Mouse (Mus musculus) neural tube, embryonic 10.5 days (tissue): ENCODE measurements around the gene Cblc.

Experiments
- DNase-seq: peaks from one replicate; pipeline ENCODE4 v3.0.0-alpha.2; 2017; ENCODE audit warnings: low spot score; ENCODE audit errors: extremely low spot score

Cblc gene

DNA sequence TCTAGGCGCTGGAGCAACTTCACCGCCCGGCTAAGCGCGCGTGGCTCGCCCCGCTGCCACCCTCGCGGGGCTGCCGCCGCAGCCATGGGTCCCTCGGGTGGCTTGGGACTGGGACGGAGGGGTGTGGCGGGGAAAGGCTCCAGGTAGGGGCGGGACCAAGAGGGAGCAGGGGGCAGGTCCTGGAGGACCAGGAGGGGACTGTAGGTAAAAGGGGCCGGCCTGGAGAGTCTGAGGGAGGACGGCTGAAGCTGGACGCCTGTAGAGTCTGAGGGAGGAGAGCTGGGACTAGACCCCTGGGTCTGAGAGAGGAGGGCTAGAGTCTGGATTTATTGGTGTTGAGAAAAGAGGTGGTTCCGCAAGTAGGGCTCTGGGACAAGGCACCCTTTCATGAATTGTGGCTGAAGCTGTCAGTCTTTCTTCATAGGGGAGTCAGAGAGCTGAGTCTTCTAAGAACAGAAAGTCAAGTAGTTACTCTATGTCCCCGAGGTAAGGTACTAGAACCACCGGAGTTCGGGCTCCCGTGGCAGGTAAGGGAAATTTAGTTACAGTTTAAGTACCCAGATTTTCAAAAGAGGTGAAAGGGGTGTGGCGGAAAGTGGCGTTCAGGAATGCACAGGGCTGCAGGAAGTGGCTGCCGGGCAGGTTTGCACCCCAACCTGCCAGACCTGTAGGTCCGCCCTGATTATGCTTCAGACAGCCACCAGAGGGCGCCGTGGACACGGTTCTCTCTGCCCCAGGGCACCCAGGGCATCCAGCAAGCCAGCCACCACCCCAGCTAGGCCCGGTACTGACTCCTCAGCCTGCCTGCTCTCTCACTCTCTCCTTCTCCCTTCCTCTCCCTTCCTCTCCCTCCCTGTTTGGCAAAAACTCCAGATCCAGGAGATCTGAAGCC is at the start of gene Cblc:
TSS of gene Cblc (minus strand) at position 113 of the 892 bp plus-strand sequence.
- peak; percentile 65 for DNase-seq

DNA sequence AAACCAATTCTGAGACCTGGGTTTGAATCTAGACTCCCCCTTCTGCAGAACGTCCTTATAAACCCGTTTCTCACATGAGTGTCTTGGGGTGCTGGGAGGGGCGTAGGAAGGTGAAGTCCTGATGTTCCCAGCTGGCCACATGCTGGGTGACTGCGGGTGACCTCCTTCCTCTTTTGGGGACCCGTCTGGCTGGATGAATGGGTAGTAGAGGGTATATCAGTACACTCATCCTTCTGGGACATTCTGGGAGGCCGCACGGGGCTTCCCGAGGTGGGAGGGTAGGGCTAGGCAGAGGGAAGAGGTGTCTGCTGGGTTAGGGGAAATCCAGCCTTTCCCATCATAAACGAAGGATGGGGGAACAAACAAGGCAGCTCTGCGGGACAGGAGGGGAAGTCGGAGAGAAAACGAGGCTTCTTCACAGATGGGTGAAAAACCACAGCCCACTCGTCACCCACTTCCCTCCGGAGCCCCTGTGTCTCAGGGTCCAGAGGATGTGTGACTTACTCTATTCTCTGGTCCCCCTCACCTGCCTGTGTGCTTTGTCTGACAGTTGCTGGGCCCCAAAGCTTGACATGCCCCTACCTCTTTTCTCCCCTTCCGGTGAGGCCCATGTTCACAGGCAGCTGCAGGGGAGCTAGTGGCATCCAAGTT is 48.0 kb upstream of the Cblc start:
- DNase-seq, result no peak

DNA sequence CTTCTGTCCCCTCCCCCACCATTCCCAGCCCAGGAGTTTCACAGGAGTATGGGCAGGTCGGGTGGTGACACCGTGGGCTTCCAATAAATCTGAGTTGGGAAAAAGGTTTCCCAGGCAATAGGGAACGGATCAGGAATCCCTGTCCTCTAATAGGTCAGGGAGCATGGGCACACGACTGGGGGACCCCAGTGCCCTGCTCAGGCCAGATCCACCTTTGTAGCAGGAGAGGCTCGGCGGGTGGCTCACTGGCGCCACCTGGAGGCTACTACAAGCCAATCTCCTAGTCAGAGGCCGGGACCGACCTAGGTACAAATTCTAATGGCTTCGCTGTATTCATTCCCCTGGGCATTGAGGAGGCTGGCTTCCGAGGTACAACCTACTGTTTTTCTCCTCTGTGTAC is 47.0 kb upstream of the Cblc start:
- DNase-seq, result peak; percentile 72

- DNase-seq, result no peak
Measured at GRCm38 (mm10) chr7:19842885-19843504, 46.4 kb upstream of the Cblc start.

GRCm38 (mm10) chr7:19841686-19842413 is 45.2 kb upstream of the Cblc start:
- DNase-seq, result no peak

DNA sequence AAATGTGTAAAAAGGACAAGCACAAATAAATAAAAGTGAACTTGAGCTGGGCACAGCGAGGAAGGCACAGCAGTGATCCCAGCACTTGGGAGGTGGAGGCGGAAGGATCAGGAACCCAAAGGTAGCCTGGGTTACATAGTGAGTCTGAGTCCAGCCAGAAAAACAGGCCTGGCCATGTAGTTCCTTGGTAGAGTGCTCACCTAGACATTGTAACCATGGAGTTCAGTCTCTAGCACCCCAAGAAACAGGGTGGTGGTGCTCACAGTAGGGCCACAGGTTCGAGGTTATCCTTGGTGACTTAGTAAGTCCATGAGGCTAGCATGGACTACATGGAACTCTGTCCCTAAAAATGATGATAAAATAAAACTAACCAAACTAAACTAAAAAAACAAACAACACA is 44.3 kb upstream of the Cblc start:
- no peak for DNase-seq

- DNase-seq, result no peak
Measured at GRCm38 (mm10) chr7:19840371-19840770, 43.8 kb upstream of the Cblc start.

- no peak for DNase-seq
Measured at GRCm38 (mm10) chr7:19836843-19837242, 40.2 kb upstream of the Cblc start.

DNA sequence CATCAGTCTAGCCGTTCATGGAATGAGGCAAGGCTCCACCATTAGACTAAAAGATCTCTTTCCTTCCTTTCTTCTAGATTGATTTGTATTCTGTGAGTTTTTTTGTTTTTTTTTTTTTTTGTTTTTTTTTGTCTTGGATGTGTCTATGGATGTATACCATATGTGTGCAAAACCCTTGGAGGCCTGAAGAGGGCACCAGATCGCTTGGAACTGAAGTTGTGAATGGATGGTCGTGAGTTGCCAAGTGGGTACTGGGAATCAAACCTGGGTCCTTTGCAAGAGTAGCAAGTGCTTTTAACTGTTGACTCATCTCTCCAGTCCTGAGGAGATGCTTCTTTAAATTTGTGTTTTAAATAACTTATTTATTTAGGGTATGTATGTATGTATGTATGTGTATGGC is 37.4 kb upstream of the Cblc start:
- DNase-seq, result no peak

GRCm38 (mm10) chr7:19831837-19832236 is 35.2 kb upstream of the Cblc start:
- no peak for DNase-seq

DNA sequence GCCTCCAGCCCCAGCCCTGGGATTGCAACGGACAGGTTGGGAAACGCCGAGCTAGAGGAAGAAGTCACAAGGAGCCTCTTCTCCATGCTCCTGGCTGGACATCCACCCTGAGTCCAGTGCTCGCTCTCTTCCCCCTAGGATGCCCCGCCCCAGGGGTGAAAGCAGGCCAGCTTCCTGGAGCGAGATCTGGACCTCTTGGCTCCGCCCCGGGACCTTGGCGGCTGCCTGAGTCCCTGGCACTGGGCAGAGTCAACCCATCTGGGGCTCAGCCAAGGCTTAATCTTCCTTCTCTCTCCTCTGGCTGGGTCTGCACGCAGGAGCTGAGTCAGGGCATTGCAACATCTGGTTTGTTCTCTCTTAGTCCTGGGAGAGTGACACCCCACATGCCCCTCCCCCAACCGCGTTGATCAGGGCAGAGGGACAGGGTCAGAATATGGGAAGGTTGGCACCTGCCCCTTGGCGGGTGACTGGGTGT is 34.1 kb upstream of the Cblc start:
- DNase-seq, result no peak

- DNase-seq, result no peak
Measured at GRCm38 (mm10) chr7:19829694-19830093, 33.1 kb upstream of the Cblc start.

GRCm38 (mm10) chr7:19826756-19827155 is 30.1 kb upstream of the Cblc start:
- DNase-seq, result no peak

DNA sequence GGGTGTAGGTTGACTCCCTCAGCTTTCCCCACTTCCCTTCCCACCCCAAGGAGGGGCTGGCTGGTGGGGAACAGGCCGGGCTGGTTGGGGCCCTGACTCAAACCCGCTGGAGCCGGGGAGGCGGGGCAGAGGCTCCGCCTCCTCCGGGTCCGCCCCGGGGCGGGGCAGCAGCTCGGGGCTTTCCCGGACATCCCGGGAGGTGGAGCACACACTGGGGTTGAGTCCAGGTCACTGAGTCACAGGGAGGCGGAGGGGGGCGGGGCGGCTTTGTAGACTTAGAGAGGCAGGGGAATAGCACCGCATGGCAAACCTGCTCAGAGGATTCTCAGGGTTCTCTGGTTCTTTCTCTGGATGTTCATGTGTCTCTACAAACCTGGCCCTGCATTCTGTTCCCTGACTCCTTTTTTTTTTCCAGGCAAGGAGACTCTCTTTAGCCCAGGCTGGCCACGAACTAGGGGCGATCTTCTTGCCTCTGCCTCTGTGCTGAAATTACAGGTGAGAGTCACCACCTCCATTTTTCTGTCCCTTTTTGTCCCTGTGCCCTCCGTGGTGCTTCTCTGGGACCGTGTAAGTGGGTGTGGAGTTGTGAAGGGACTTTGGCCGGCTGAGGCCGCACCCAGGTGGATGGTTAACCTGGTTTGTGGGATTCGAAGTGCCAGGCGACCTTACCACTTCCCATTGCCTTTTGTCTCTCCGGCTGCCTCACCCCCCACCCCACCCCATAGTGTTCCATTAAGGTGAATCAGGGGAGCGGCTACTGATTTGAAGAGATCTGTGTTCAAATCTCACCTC is 27.8 kb upstream of the Cblc start:
- peak; percentile 75 for DNase-seq

- DNase-seq, result no peak
Measured at GRCm38 (mm10) chr7:19823256-19824181, 26.9 kb upstream of the Cblc start.

- peak; percentile 36 for DNase-seq
Measured at GRCm38 (mm10) chr7:19822604-19823058, 26.0 kb upstream of the Cblc start, which contains the start of gene Bcl3. Bcl3 (minus strand) TSS chr7:19822770.

GRCm38 (mm10) chr7:19822193-19822592 is 25.6 kb upstream of the Cblc start:
- no peak for DNase-seq

GRCm38 (mm10) chr7:19821633-19822032 is 25.0 kb upstream of the Cblc start:
- no peak for DNase-seq

DNA sequence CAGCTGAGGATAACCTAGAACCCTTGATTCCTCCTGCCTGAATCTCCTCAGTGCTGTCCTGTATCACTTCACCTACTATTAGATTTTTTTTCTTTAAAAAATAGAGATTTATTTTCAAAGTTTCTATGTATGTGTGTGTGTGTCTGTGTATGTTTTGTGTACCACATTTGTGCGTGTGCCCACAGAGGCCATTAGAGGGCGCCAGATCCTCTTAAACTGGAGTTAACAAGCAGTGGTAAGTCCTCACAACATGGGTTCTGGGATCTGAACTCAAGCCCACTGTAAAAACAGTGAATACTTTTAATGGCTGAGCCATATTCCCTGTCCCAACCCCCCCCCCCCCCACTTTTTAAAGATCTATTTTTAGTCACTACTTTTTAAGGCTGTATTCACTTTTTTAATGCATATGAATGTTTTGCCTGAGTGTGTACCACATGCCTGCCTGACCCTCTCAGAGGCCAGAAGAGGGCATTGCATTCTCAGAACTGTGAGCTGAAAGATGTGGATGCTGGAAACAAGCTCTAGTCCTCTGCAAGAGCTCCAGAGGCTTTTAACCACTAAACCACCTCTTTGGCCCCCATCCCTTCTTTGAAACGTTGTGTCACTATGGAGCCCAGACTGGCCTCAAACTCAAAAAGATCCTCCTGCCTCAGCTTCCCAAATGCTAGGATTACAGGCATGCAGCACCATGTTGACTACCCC is 23.9 kb upstream of the Cblc start:
- no peak for DNase-seq
